26 mouse cellular contexts compared by ENCODE assay signal in the genomic region with DNA sequence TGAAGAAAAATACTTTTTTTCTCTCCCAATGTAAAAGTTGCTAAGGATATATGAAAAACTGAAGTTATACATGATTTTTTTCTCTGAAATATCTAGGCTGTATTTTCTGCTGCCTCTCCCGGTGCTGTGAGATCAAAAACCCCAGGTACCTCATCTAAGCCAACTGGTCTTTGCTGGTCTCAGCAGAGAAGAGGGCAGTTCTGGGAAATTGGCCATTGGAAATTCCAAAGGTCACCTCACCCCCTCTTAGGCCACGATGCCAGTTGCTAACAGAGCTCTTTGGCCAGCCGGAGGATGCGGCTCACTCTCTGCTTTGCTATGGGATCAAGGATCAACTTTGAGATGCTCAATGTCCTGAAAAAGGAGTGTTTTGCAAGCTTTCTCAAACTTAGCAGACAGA.
DNase-seq lines count a peak whose midpoint lies in the region; ATAC-seq and TF ChIP-seq lines count a peak whose summit lies in the region.
"Had no signal": no experiment of that assay in that cellular context is flagged by ENCODE, and none has a peak within 500 bp of the region (broad histone marks: within the 10 kb centered on the region; RNA-seq: fewer than 3 reads in every experiment).

No protein-coding gene starts in this region.

- TF ChIP-seq CTCF in kidney, adult 2 months (conservative IDR thresholded peaks at IDR 0.05; ENCODE audit: insufficient read depth, insufficient read length, low read depth, low read length) = no peak

- H3K36me3 ChIP-seq in kidney, adult 2 months (ENCODE audit: control insufficient read depth, insufficient read depth, low read length) = no peaks in the 10 kb centered on the region
- no peaks in the 10 kb centered on the region for H3K36me3 ChIP-seq in kidney, embryonic 16.5 days (ENCODE audit: insufficient read depth, low read length)
- H3K36me3 ChIP-seq: embryonic facial prominence, embryonic 13.5 days; forebrain, embryonic 12.5 days; heart, embryonic 10.5 days; hindbrain, embryonic 15.5 days; limb, embryonic 15.5 days; liver, embryonic 15.5 days; midbrain, embryonic 12.5 days; neural tube, embryonic 15.5 days had no signal

- no peak overlapping the region for H3K27ac ChIP-seq in kidney, adult 2 months (ENCODE audit: insufficient read depth, low read depth, low read length)
- no peak overlapping the region for H3K27ac ChIP-seq in kidney, embryonic 16.5 days (ENCODE audit: low read length)
- H3K27ac ChIP-seq: embryonic facial prominence, embryonic 13.5 days; forebrain, embryonic 12.5 days; heart, embryonic 10.5 days; hindbrain, embryonic 15.5 days; limb, embryonic 15.5 days; liver, embryonic 15.5 days; midbrain, embryonic 12.5 days; neural tube, embryonic 15.5 days; stomach, postnatal 0 days had no signal

- H3K4me1 ChIP-seq in kidney, adult 2 months (ENCODE audit: control insufficient read depth, insufficient read depth, low read length) = no peaks in the 10 kb centered on the region
- no peaks in the 10 kb centered on the region for H3K4me1 ChIP-seq in kidney, embryonic 16.5 days (ENCODE audit: insufficient read depth, low read length)
- H3K4me1 ChIP-seq: embryonic facial prominence, embryonic 13.5 days; forebrain, embryonic 12.5 days; heart, embryonic 10.5 days; hindbrain, embryonic 15.5 days; limb, embryonic 15.5 days; liver, embryonic 15.5 days; midbrain, embryonic 12.5 days had no signal

- no peak overlapping the region for H3K4me3 ChIP-seq in kidney, adult 2 months (ENCODE audit: insufficient read depth, low read depth, low read length)
- H3K4me3 ChIP-seq in kidney, embryonic 16.5 days (ENCODE audit: low read length) = no peak overlapping the region
- H3K4me3 ChIP-seq: embryonic facial prominence, embryonic 13.5 days; erythroblast, embryonic 14.5 days; forebrain, embryonic 12.5 days; heart, embryonic 10.5 days; hindbrain, embryonic 15.5 days; limb, embryonic 15.5 days; liver, embryonic 15.5 days; midbrain, embryonic 12.5 days; neural tube, embryonic 15.5 days had no signal

- H3K27me3 ChIP-seq in kidney, adult 2 months (replicated peaks; ENCODE audit: control insufficient read depth, insufficient read depth, low read length) = no peaks in the 10 kb centered on the region
- no peaks in the 10 kb centered on the region for H3K27me3 ChIP-seq in kidney, embryonic 16.5 days (ENCODE audit: insufficient read depth, low read length)
- H3K27me3 ChIP-seq: embryonic facial prominence, embryonic 13.5 days; forebrain, embryonic 12.5 days; hindbrain, embryonic 15.5 days; limb, embryonic 15.5 days; liver, embryonic 15.5 days; midbrain, embryonic 12.5 days; neural tube, embryonic 15.5 days had no signal

- no peaks in the 10 kb centered on the region for H3K9me3 ChIP-seq in kidney, embryonic 16.5 days (ENCODE audit: low read length)
- H3K9me3 ChIP-seq: embryonic facial prominence, embryonic 13.5 days; forebrain, embryonic 12.5 days; heart, embryonic 10.5 days; hindbrain, embryonic 15.5 days; limb, embryonic 15.5 days; liver, embryonic 15.5 days; midbrain, embryonic 12.5 days; neural tube, embryonic 15.5 days had no signal

- no peak for ATAC-seq in kidney, embryonic 16.5 days (ENCODE audit: low FRiP score, low TSS enrichment)
- ATAC-seq: CD4-positive, CD25-positive, alpha-beta regulatory T cell, adult 4 months had no signal

- peak; percentile 26 to 50 for DNase-seq in cerebellum, postnatal 25 days
- DNase-seq in cerebellum, postnatal 4 days (ENCODE audit: low spot score in 2 of 2) = no peak
- DNase-seq in kidney, adult 2 months = peak; percentile 91
- DNase-seq in kidney, postnatal 14 days = peak; percentile 73
- no peak for DNase-seq in lung, postnatal 4 days
- DNase-seq in adrenal gland, adult 2 months = no peak
- DNase-seq: adrenal gland, postnatal 25 days; cerebellum, adult 9-11 months; embryo, embryonic 11 days; left cerebral cortex, postnatal 4 days; lung, postnatal 10 days; right cerebral cortex, adult 18-20 months; thymus, adult 2 months; thymus, postnatal 4 days had no signal

- no peak overlapping the region for H3K9ac ChIP-seq in kidney, embryonic 16.5 days (replicated peaks; ENCODE audit: low read length)
- H3K9ac ChIP-seq: embryonic facial prominence, embryonic 13.5 days; forebrain, embryonic 12.5 days; hindbrain, embryonic 15.5 days; limb, embryonic 15.5 days; liver, embryonic 15.5 days; midbrain, embryonic 12.5 days; neural tube, embryonic 15.5 days had no signal

- no peak for TF ChIP-seq POLR2A in kidney, adult 2 months (IDR thresholded peaks at IDR 0.05; ENCODE audit: low read depth, low read length)

- WGBS in kidney, adult 2 months = 46% methylated on average over 4 of the region's 4 CpGs
- 70% methylated on average over 4 of the region's 4 CpGs for WGBS in kidney, embryonic 16.5 days

- no peak overlapping the region for H3K4me2 ChIP-seq in kidney, embryonic 16.5 days (replicated peaks; ENCODE audit: low read depth, low read length)
- H3K4me2 ChIP-seq: embryonic facial prominence, embryonic 13.5 days; forebrain, embryonic 12.5 days; hindbrain, embryonic 15.5 days; limb, embryonic 15.5 days; liver, embryonic 15.5 days; midbrain, embryonic 12.5 days; neural tube, embryonic 15.5 days had no signal

Comparison
In these comparisons a context has a peak if more than half of its experiments do, and no peak if none do; other contexts are left out.
1. DNase-seq: peak in cerebellum, postnatal 25 days (2 of 2), kidney, adult 2 months (single experiment) and kidney, postnatal 14 days (single experiment); none in cerebellum, postnatal 4 days (0 of 2), lung, postnatal 4 days (0 of 2) and adrenal gland, adult 2 months (single experiment).